Mouse (Mus musculus): ENCODE measurements around the gene Gdnf.

Gdnf gene

GRCm38 (mm10) chr15:7862890-7863289 is 52.2 kb downstream of the Gdnf start:
- peak; percentile 34 for DNase-seq (ENCODE audit: low read depth)

GRCm38 (mm10) chr15:7863328-7863727 is 52.7 kb downstream of the Gdnf start:
- no peak for DNase-seq (ENCODE audit: low read depth)

- DNase-seq (ENCODE audit: low read depth), result no peak
These were observed 54.7 kb downstream of the Gdnf start for GRCm38 (mm10) chr15:7865305-7865704.

GRCm38 (mm10) chr15:7872473-7872872 is 61.8 kb downstream of the Gdnf start:
- no peak for DNase-seq (ENCODE audit: low read depth)

DNA sequence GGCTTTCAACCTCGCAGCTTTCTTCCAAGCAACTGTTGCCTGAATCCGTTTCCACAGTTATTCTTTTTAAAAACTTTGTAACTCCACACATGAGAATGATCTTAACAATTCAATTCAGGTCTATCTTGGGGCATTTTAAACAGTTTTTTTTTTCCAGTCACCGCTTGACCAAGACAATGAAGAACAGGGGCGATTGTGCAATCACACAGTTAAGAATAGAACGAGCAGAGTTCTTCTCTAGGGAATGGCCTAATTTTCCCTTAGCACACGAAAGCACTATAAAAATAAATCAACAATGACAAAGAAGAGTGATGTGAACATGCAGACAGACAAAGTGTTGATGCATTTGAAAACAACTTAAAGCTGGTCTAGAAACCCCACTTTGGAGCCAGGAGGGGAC is 65.2 kb downstream of the Gdnf start:
- DNase-seq (ENCODE audit: low read depth), result peak; percentile 45

- peak; percentile 90 for DNase-seq (ENCODE audit: low read depth)
These were observed 67.2 kb downstream of the Gdnf start for GRCm38 (mm10) chr15:7877560-7878467.

DNA sequence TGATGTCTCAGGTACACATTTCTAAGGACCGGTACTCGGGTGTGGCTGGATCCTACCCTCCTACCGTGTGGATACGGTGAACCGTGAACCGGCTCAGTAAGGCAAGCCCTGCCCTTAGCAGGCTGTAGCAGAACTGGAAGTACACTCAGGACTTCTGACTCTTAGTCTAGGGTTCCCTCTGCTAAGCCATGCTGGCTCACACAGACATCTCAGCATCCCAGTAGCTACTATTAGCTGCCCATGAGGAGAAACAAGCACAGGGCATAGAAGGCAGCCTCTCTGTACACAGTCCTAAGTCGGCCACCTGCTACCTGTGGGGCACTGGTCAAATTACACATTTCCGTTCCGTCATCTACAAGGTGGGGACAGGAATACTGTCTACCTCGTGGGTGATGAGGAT is 68.2 kb downstream of the Gdnf start:
- no peak for DNase-seq (ENCODE audit: low read depth)

DNA sequence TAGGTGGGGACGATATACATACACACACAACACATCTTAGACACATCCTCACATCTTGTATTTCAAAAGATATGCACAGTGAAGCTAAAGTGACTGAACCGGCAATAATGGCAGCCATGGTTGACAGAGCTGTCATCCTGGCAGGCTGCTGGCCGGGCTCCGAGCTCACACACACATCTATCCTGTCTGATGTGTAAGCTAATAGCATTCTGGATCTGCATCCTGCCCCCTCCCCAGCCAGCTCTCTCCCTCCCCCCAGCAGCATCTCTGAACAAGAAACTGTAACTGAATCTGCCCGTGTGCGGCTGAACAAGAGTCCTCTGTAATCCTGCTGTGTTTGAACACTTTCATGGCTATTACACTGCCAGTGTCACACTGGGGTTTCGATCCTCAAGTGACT is 69.3 kb downstream of the Gdnf start:
- no peak for DNase-seq (ENCODE audit: low read depth)

DNA sequence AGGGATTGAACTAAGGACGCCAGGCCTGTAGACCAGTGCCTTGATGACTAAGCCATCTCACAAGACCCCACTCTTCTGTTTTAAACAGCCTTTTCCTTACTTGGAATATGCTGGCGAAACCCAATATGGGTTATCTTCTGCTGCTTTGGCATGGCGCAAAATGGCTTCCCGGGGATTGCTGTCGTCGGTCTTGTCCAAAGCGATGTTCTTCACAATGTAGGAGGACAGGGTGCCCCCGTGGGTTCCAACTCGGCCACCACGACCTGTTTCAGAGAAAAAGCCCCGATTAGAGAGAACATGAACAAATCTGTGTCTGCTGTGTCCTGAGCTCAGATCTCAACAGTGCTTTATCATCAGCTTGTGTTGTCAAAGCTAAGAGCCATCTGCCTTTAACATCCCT is 73.5 kb downstream of the Gdnf start:
- no peak for DNase-seq (ENCODE audit: low read depth)

- no peak for DNase-seq (ENCODE audit: low read depth)
These were observed 74.5 kb downstream of the Gdnf start for GRCm38 (mm10) chr15:7885106-7885505.

DNA sequence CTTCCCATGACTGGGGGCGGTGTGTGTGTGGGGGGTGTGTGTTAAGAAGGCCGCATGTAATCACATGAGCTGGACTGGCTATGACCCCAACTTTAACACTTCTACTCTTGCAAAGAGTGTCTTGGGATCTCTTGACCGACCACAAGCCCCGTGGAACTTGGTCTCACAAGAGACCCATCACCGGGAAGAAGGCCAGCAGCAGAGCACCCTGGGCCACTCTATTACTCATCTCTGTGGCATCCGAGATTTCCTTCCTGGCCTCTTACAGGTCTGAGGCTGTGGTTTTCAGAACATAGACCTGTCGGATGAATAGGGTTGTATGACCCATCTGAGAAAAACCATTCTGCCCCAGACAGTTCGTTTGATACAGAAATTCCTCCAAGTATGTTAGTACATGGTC is 75.9 kb downstream of the Gdnf start:
- DNase-seq (ENCODE audit: low read depth), result peak; percentile 55
